Mouse (Mus musculus): ENCODE measurements around the gene 2410137M14Rik.

DNA sequence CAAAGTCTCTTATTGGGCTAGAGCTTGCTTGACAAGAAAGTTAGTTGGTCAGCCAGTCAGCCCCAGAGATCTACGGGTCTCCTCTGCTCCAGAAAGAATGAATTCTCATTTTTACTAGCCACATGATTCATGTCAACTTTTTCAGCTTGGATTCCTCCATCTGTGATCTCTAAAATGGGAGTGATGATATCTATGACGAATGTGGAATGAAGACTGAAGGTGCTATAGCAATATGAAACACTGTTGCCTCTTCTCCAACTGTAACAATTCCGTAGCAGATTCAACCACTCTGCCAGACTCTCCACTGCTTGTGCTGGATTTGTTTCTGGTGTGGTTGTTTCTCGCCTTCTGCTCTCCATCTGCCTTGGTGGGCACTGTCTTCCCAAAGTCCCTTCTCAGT is 49.9 kb downstream of the 2410137M14Rik start:
- TF ChIP-seq POLR2A (IDR thresholded peaks at IDR 0.05; ENCODE audit: low read depth, low read length) (no peak), CTCF (conservative IDR thresholded peaks at IDR 0.05 in 1 of 2, IDR thresholded peaks at IDR 0.05 in 1 of 2; ENCODE audit: low read depth in 2 of 2, low read length in 2 of 2) (no peak), BHLHE40 (IDR thresholded peaks at IDR 0.05; ENCODE audit: low read depth, low read length) (no peak), SIN3A (IDR thresholded peaks at IDR 0.05; ENCODE audit: low read length) (no peak), GABPA (IDR thresholded peaks at IDR 0.05; ENCODE audit: insufficient replicate concordance, low read depth, low read length) (no peak)
